8 mouse cellular contexts compared by ENCODE assay signal in genomic region chr11:113751484-113752084, GRCm38 (mm10). TPM values are rescaled to one million over a fixed set of nuclear protein-coding genes. Genes with fewer than 3 reads are reported as not detected.
DNase-seq lines count a peak whose midpoint lies in the region; ATAC-seq lines count a peak whose summit lies in the region.

Gene Cdc42ep4 (minus strand): TSS chr11:113751881.

- peak; percentile 69 for ATAC-seq in intestine, embryonic 16.5 days

- no peaks in the 10 kb centered on the region for H3K36me3 ChIP-seq in intestine, embryonic 16.5 days (ENCODE audit: control insufficient read depth, insufficient read depth, low read length)
- peaks cover 23% of the 10 kb centered on the region for H3K36me3 ChIP-seq in midbrain, embryonic 10.5 days

- WGBS in intestine, embryonic 16.5 days = under 1% methylated on average over 44 of the region's 44 CpGs
- WGBS in midbrain, embryonic 10.5 days = under 1% methylated on average over 44 of the region's 44 CpGs

- H3K9me3 ChIP-seq in intestine, embryonic 16.5 days (ENCODE audit: control insufficient read depth, low read length) = no peaks in the 10 kb centered on the region
- no peaks in the 10 kb centered on the region for H3K9me3 ChIP-seq in midbrain, embryonic 10.5 days (replicated peaks)

- peak within 1 kb of the TSS; percentile 93 for H3K4me3 ChIP-seq in intestine, embryonic 16.5 days (ENCODE audit: low read length)
- H3K4me3 ChIP-seq in midbrain, embryonic 10.5 days = peak within 1 kb of the TSS; percentile 90

- H3K27me3 ChIP-seq in intestine, embryonic 16.5 days (replicated peaks; ENCODE audit: control insufficient read depth, insufficient read depth, low read length) = no peaks in the 10 kb centered on the region
- H3K27me3 ChIP-seq in midbrain, embryonic 10.5 days (ENCODE audit: low read depth, poor library complexity, severe bottlenecking) = peaks cover 12% of the 10 kb centered on the region; the same call in 1 of the 2 replicates

- peak; percentile 94 for DNase-seq in adrenal gland, postnatal 10 days
- peak; percentile 95 for DNase-seq in embryo, embryonic 9.5 days (ENCODE audit: extremely low spot score)
- peak; percentile 62 to 86 for DNase-seq in gastrocnemius, postnatal 4 days (ENCODE audit: low spot score in 2 of 2)
- DNase-seq in left cerebral cortex, postnatal 36 days (ENCODE audit: low spot score in 2 of 2) = peak; percentile 67 to 75
- DNase-seq in midbrain, embryonic 10.5 days (ENCODE audit: low spot score) = peak; percentile 95
- DNase-seq in right cerebral cortex, postnatal 36 days (ENCODE audit: low spot score in 2 of 2) = peak; percentile 60 to 64
- DNase-seq in urinary bladder, postnatal 4 days (ENCODE audit: low spot score in 2 of 2) = peak; percentile 78 to 86

- peak within 1 kb of the TSS; percentile 89 for H3K4me2 ChIP-seq in intestine, embryonic 16.5 days (ENCODE audit: low read depth, low read length)

- peaks cover 32% of the 10 kb centered on the region for H3K4me1 ChIP-seq in intestine, embryonic 16.5 days (ENCODE audit: control insufficient read depth, insufficient read depth, low read length)
- peaks cover 77% of the 10 kb centered on the region for H3K4me1 ChIP-seq in midbrain, embryonic 10.5 days

- H3K9ac ChIP-seq in intestine, embryonic 16.5 days (ENCODE audit: low read depth, low read length) = peak within 1 kb of the TSS; percentile 91

- intact Hi-C loops in left cerebral cortex, postnatal 36 days (cut with DNase I) = loop anchor here (2.0 to 5.0 kb wide), 3 partner anchors 33 to 55 kb away; no protein-coding TSS in a partner anchor

- H3K27ac ChIP-seq in intestine, embryonic 16.5 days (ENCODE audit: low read length) = peak within 1 kb of the TSS; percentile 93
- H3K27ac ChIP-seq in midbrain, embryonic 10.5 days (replicated peaks) = peak within 1 kb of the TSS; percentile 92

RNA-seq across cellular contexts. Expression of gene Cdc42ep4, which starts in this region (rescaled TPM):
- 10 to 100 TPM; 60.1 to 72.8 TPM for total RNA-seq in adrenal gland, postnatal 10 days (2021)
- 10 to 100 TPM; 26.3 to 27.5 TPM for total RNA-seq in gastrocnemius, postnatal 4 days (2021)
- 59.0 and 60.3 TPM in 2 replicates for polyA plus RNA-seq in intestine, embryonic 16.5 days (2015; fragmentation: Nextera tagmentation; extraction: Ambion mirVana)
- total RNA-seq in left cerebral cortex, postnatal 36 days (2021) = 10 to 100 TPM; 21.9 to 29.8 TPM
- 91.4 and 105 TPM in 2 replicates for polyA plus RNA-seq in midbrain, embryonic 10.5 days (2016; fragmentation: Nextera tagmentation; extraction: Ambion mirVana)

Comparison
In these comparisons a context has a peak if more than half of its experiments do, and no peak if none do; other contexts are left out.
1. Peak in every context shown above with its lines: DNase-seq, ATAC-seq, H3K4me3 ChIP-seq and H3K27ac ChIP-seq.